Mouse (Mus musculus): ENCODE measurements around the gene Rnase12. TPM values are rescaled to one million over a fixed set of nuclear protein-coding genes. Genes with fewer than 3 reads are reported as not detected.

Gene Rnase12
- polyA plus RNA-seq, 1 experiment = not detected

DNA sequence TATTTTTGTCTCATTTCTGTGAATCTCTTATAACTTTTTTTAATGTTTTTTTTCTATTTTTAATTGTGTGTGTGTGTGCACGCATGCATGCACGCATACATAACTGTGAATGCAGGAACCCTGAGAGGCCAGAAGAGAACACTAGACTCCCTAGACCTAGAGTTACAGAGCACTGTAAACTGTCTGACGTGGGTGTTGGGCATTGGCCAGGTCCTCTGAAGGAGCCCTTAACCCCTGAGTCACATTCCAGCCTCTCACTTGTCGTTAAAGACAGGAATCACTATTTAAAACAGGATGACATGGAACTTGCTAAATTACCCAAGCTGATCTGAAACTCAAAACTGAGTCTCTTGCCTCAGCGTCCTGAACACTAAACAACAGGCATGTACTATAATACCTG, 5.5 kb downstream of the Rnase12 start:
- no peak overlapping the region for H3K4me3 ChIP-seq (replicated peaks; ENCODE audit: insufficient read depth, low read depth, low read length)
- TF ChIP-seq POLR2A (IDR thresholded peaks at IDR 0.05; ENCODE audit: borderline replicate concordance, insufficient read depth, low read length) (no peak), CTCF (IDR thresholded peaks at IDR 0.05; ENCODE audit: borderline replicate concordance, insufficient read depth, low read depth, low read length) (no peak)
- H3K27me3 ChIP-seq (ENCODE audit: control insufficient read depth, insufficient read depth, low read length) = no peaks in the 10 kb centered on the region; the same call in 1 of the 2 replicates
- no peak for DNase-seq
- H3K4me1 ChIP-seq (ENCODE audit: control insufficient read depth, insufficient read depth, low read length) = no peaks in the 10 kb centered on the region
- WGBS = 52% methylated on average over 5 of the region's 5 CpGs
- H3K27ac ChIP-seq (ENCODE audit: insufficient read depth, low read length) = no peak overlapping the region

DNA sequence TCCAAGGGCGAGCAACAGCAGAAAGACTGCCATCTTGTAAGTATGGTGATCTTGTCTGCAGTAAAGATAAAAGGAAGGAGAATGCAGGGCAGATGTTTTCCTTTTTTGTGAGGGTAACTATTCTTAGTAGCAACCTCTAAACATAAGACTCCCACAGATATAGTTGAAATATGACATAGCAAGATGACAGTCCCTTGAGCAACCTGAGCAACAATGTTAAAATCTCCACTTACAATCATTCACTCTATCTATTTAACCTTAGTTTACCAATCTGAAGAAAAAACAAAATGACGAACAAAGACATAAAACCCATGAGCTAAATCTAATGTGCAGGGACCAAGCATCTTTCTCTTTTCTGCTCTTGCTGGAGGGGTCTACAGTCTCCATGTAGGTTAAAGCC, 7.4 kb downstream of the Rnase12 start, which contains the start of gene Rnase11:
Gene Rnase11, minus strand, starts transcription at position 101 of the 400 bp plus-strand sequence.
- Histone ChIP-seq H3K4me3 (replicated peaks; ENCODE audit: insufficient read depth, low read depth, low read length) (no peak within 1 kb of the TSS), H3K27ac (ENCODE audit: insufficient read depth, low read length) (no peak within 1 kb of the TSS), H3K4me1 (ENCODE audit: control insufficient read depth, insufficient read depth, low read length) (no peaks in the 10 kb centered on the region), H3K27me3 (ENCODE audit: control insufficient read depth, insufficient read depth, low read length) (no peaks in the 10 kb centered on the region; the same call in 1 of the 2 replicates)
- DNase-seq = no peak
- TF ChIP-seq CTCF (IDR thresholded peaks at IDR 0.05; ENCODE audit: borderline replicate concordance, insufficient read depth, low read depth, low read length) (no peak), POLR2A (IDR thresholded peaks at IDR 0.05; ENCODE audit: borderline replicate concordance, insufficient read depth, low read length) (no peak)
- 87% methylated on average over 2 of the region's 2 CpGs for WGBS

DNA sequence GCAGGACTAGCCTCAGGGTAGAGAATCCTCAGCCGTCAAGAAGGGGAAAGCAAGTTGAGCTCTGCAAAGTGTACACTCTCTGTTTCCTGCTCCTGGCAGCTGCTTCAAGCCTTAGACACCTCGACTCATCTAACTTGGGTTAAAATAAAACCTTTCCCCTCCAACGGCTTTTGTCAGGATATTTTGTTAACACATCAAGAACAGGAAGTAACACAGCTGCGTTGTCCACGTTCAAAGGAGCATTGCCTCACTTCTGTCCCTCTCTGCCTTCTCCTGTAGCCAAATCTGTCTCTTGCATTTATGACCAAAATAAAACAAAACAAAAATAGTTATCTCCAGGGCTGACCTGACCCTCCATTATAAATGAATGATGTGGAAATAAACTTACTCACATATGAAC, 9.6 kb downstream of the Rnase12 start:
- Histone ChIP-seq H3K27me3 (ENCODE audit: control insufficient read depth, insufficient read depth, low read length) (no peaks in the 10 kb centered on the region), H3K4me3 (replicated peaks; ENCODE audit: insufficient read depth, low read depth, low read length) (no peak overlapping the region), H3K27ac (ENCODE audit: insufficient read depth, low read length) (no peak overlapping the region), H3K4me1 (ENCODE audit: control insufficient read depth, insufficient read depth, low read length) (no peaks in the 10 kb centered on the region)
- no peak for DNase-seq
- WGBS = 75% methylated on average over 5 of the region's 5 CpGs
- no peak for TF ChIP-seq CTCF (IDR thresholded peaks at IDR 0.05; ENCODE audit: borderline replicate concordance, insufficient read depth, low read depth, low read length)
- TF ChIP-seq POLR2A (IDR thresholded peaks at IDR 0.05; ENCODE audit: borderline replicate concordance, insufficient read depth, low read length) = no peak

DNA sequence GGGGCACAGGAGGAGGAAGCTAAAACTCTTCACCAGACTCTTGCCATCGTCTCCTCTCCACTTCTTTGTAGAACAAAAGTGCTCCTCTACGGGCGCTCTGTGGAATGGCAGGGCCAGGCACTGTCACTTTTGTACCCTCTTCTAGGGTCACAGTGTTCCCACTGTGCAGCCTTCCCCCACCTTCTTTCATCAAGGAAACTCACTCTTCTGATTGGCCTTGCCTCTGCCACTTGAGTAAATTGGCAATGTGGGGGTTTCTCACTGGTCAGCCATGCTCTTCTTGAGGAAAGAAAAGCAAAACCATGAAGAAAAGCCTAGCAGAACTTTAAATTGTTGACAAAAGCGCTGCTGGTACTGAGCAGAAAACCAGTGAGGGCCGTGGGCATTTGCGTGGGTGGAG, 15.7 kb downstream of the Rnase12 start, which contains the start of gene Rnase9:
Gene Rnase9, minus strand, starts transcription at position 101 of the 400 bp plus-strand sequence.
- H3K27ac ChIP-seq (ENCODE audit: insufficient read depth, low read length) = no peak within 1 kb of the TSS
- H3K4me1 ChIP-seq (ENCODE audit: control insufficient read depth, insufficient read depth, low read length) = no peaks in the 10 kb centered on the region
- TF ChIP-seq CTCF (IDR thresholded peaks at IDR 0.05; ENCODE audit: borderline replicate concordance, insufficient read depth, low read depth, low read length) (no peak), POLR2A (IDR thresholded peaks at IDR 0.05; ENCODE audit: borderline replicate concordance, insufficient read depth, low read length) (no peak)
- no peak for DNase-seq
- no peaks in the 10 kb centered on the region for H3K27me3 ChIP-seq (ENCODE audit: control insufficient read depth, insufficient read depth, low read length)
- H3K4me3 ChIP-seq (replicated peaks; ENCODE audit: insufficient read depth, low read depth, low read length) = no peak within 1 kb of the TSS
- 64% methylated on average over 6 of the region's 6 CpGs for WGBS

DNA sequence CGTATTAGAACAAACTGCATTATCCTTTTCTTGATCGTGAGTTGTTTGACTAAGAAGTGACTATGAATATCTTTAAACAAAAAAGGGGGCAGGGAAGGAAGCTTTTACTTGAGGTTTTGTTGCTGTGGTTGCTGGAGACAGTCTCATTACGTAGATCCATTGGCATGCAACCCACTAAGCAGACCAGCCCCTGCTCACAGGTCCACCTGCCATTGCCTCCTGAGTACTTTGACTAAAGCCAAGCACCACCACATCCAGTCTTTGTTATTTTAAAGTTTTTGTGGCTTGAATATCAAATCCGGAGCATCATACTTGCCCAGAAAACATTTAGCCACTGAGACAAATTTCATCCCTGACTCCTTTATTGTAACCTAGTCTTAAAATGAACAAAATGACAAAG, 21.2 kb downstream of the Rnase12 start:
- 81% methylated on average over 4 of the region's 4 CpGs for WGBS
- Histone ChIP-seq H3K4me3 (replicated peaks; ENCODE audit: insufficient read depth, low read depth, low read length) (no peak overlapping the region), H3K27me3 (ENCODE audit: control insufficient read depth, insufficient read depth, low read length) (no peaks in the 10 kb centered on the region), H3K4me1 (ENCODE audit: control insufficient read depth, insufficient read depth, low read length) (no peaks in the 10 kb centered on the region), H3K27ac (ENCODE audit: insufficient read depth, low read length) (no peak overlapping the region)
- TF ChIP-seq POLR2A (IDR thresholded peaks at IDR 0.05; ENCODE audit: borderline replicate concordance, insufficient read depth, low read length) (no peak), CTCF (IDR thresholded peaks at IDR 0.05; ENCODE audit: borderline replicate concordance, insufficient read depth, low read depth, low read length) (no peak)
- no peak for DNase-seq

DNA sequence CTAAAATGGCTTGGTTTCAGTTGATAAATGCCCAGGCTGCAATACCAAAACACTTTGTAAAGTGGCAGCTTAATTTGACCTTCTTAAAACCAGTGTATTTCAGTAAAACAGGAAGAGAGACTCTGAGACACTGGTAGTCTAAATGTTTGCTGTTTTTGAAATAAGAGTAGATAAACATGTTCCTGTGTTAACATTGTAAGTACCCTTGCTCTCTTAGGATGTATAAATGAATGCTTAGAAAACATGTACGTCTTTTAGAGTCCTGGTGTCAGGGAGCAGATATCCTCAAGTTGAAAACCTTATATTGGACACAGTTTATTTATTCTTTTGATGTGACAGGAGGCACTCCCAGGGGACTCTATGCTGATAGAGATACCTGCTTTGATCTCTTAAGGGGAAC, 22.3 kb downstream of the Rnase12 start:
- Histone ChIP-seq H3K27ac (ENCODE audit: insufficient read depth, low read length) (no peak overlapping the region), H3K27me3 (ENCODE audit: control insufficient read depth, insufficient read depth, low read length) (no peaks in the 10 kb centered on the region), H3K4me3 (replicated peaks; ENCODE audit: insufficient read depth, low read depth, low read length) (no peak overlapping the region), H3K4me1 (ENCODE audit: control insufficient read depth, insufficient read depth, low read length) (no peaks in the 10 kb centered on the region)
- DNase-seq = no peak
- no peak for TF ChIP-seq POLR2A (IDR thresholded peaks at IDR 0.05; ENCODE audit: borderline replicate concordance, insufficient read depth, low read length)
- 49% methylated on average over 1 of the region's 1 CpGs for WGBS

DNA sequence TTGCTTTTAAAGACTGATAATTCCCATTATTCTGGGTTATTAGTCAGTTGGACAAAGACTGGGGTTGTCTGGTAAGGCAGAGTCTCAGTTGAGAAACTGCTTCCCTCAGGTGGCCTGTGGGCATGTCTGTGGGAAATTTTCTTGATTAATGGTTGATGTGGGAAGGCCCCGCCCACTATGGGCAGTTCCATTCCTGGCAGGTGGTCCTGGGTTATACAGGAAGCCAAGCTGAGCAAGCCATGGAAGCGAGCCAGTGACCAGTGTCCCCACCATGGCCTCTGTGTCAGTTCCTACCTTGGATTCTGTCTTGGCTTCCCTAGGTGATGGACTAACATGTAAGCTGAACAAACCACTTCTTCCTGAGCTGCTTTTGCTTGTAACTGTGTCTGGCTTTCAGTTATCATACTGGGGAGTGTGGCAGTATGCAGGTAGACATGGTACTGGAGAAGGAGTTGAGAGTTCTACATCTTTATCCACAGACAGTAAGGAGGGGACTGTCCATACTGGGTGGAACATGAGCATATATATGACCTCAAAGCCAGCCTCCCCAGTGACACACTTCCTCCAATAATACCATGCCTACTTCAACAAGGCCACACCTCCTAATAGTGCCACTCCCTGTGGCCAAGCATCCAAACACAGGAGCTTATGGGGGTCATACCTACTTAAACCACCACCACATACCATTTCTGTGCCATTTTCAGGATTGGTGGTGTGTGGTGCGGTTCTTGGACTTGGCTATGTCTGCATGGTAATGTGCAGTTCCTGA, 29.9 kb downstream of the Rnase12 start:
- H3K4me1 ChIP-seq (ENCODE audit: control insufficient read depth, insufficient read depth, low read length) = no peaks in the 10 kb centered on the region
- 56% methylated on average over 3 of the region's 3 CpGs for WGBS
- no peaks in the 10 kb centered on the region for H3K27me3 ChIP-seq (ENCODE audit: control insufficient read depth, insufficient read depth, low read length)
- DNase-seq = no peak
- H3K4me3 ChIP-seq (replicated peaks; ENCODE audit: insufficient read depth, low read depth, low read length) = no peak overlapping the region
- H3K27ac ChIP-seq (ENCODE audit: insufficient read depth, low read length) = no peak overlapping the region
- TF ChIP-seq CTCF (IDR thresholded peaks at IDR 0.05; ENCODE audit: borderline replicate concordance, insufficient read depth, low read depth, low read length) = no peak
- TF ChIP-seq POLR2A (IDR thresholded peaks at IDR 0.05; ENCODE audit: borderline replicate concordance, insufficient read depth, low read length) = no peak

DNA sequence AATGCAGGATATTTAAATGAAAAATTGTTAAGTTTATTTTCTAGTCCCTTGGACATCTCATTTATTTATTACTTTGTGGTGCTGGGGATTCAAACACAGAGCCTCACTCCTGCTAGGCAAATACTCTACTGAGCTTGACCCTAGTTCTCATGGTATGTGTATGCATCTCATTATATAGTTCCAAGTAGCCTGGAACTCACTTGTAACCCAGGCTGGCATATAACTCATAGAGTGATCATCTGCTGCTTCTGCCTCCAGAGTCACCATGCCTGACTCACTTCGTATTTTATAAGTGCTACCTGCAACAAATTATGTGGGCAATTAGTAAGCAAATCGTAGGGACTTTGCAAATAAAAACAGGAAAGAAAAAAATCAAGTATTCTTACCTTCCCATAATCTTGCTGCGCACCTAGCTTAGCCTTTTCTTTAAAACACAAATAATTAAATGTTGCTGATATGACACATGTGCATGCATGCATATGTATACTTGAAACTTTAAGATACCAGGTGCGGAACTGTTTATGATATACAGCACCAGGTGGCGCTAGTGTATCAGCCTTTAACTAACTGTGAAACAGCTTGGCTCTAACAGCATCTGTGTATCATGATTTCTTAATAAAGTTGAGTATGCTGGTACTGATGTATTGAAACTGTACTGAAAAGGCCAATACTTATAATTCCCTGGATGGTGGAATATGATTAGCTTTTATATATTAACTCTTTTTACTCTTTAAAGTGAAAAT, 30.9 kb downstream of the Rnase12 start:
- WGBS = 39% methylated on average over 5 of the region's 5 CpGs
- no peak for TF ChIP-seq POLR2A (IDR thresholded peaks at IDR 0.05; ENCODE audit: borderline replicate concordance, insufficient read depth, low read length)
- TF ChIP-seq CTCF (IDR thresholded peaks at IDR 0.05; ENCODE audit: borderline replicate concordance, insufficient read depth, low read depth, low read length) = peak; percentile 59; the same call in 1 of the 2 replicates
- no peaks in the 10 kb centered on the region for H3K27me3 ChIP-seq (ENCODE audit: control insufficient read depth, insufficient read depth, low read length)
- no peak overlapping the region for H3K4me3 ChIP-seq (replicated peaks; ENCODE audit: insufficient read depth, low read depth, low read length)
- peak; percentile 65 to 66 for DNase-seq
- no peaks in the 10 kb centered on the region for H3K4me1 ChIP-seq (ENCODE audit: control insufficient read depth, insufficient read depth, low read length)
- no peak overlapping the region for H3K27ac ChIP-seq (ENCODE audit: insufficient read depth, low read length)
